In genomic region chr6:64598144-64598561, GRCm38 (mm10) we compare ENCODE assay signal across 13 mouse cellular contexts.
DNase-seq lines count a peak whose midpoint lies in the region; ATAC-seq lines count a peak whose summit lies in the region.
"Had no signal": no experiment of that assay in that cellular context is flagged by ENCODE, and none has a peak within 500 bp of the region (broad histone marks: within the 10 kb centered on the region; RNA-seq: fewer than 3 reads in every experiment).

No protein-coding gene starts in this region.

- H3K4me3 ChIP-seq in hindbrain, embryonic 12.5 days, result no peak overlapping the region
- H3K4me3 ChIP-seq in hindbrain, embryonic 10.5 days, result no peak overlapping the region
- no peak overlapping the region for H3K4me3 ChIP-seq in neural tube, embryonic 14.5 days (ENCODE audit: low read depth, low read length)
- H3K4me3 ChIP-seq: heart, embryonic 10.5 days; intestine, embryonic 15.5 days; limb, embryonic 10.5 days had no signal

- H3K36me3 ChIP-seq in hindbrain, embryonic 12.5 days, result no peaks in the 10 kb centered on the region
- no peaks in the 10 kb centered on the region for H3K36me3 ChIP-seq in hindbrain, embryonic 10.5 days
- H3K36me3 ChIP-seq in neural tube, embryonic 14.5 days (ENCODE audit: control insufficient read depth, insufficient read depth, low read length), result no peaks in the 10 kb centered on the region
- H3K36me3 ChIP-seq: heart, embryonic 10.5 days; intestine, embryonic 15.5 days; limb, embryonic 10.5 days had no signal

- peak; percentile 85 for ATAC-seq in hindbrain, embryonic 12.5 days (ENCODE audit: low FRiP score)
- ATAC-seq in neural tube, embryonic 14.5 days (ENCODE audit: low read depth), result peak; percentile 31; the same call in 1 of the 2 replicates
- ATAC-seq: CD4-positive, CD25-positive, alpha-beta regulatory T cell, adult 4 months; intestine, embryonic 15.5 days had no signal

- no peak overlapping the region for H3K27ac ChIP-seq in hindbrain, embryonic 12.5 days
- no peak overlapping the region for H3K27ac ChIP-seq in hindbrain, embryonic 10.5 days
- H3K27ac ChIP-seq in neural tube, embryonic 14.5 days (ENCODE audit: low read depth, low read length), result no peak overlapping the region
- H3K27ac ChIP-seq: heart, embryonic 10.5 days; intestine, embryonic 15.5 days; limb, embryonic 10.5 days had no signal

- H3K4me2 ChIP-seq in hindbrain, embryonic 12.5 days (replicated peaks), result no peak overlapping the region
- H3K4me2 ChIP-seq in neural tube, embryonic 14.5 days (ENCODE audit: low read depth, low read length), result no peak overlapping the region
- H3K4me2 ChIP-seq: intestine, embryonic 15.5 days had no signal

- H3K9ac ChIP-seq in hindbrain, embryonic 12.5 days, result no peak overlapping the region
- H3K9ac ChIP-seq in neural tube, embryonic 14.5 days (replicated peaks; ENCODE audit: low read depth, low read length), result no peak overlapping the region
- H3K9ac ChIP-seq: intestine, embryonic 15.5 days had no signal

- no peaks in the 10 kb centered on the region for H3K27me3 ChIP-seq in hindbrain, embryonic 12.5 days
- no peaks in the 10 kb centered on the region for H3K27me3 ChIP-seq in hindbrain, embryonic 10.5 days (ENCODE audit: insufficient read depth, poor library complexity, severe bottlenecking)
- H3K27me3 ChIP-seq in neural tube, embryonic 14.5 days (ENCODE audit: control insufficient read depth, insufficient read depth, low read length), result no peaks in the 10 kb centered on the region
- H3K27me3 ChIP-seq: intestine, embryonic 15.5 days had no signal

- H3K4me1 ChIP-seq in hindbrain, embryonic 12.5 days, result peaks cover 7% of the 10 kb centered on the region
- H3K4me1 ChIP-seq in hindbrain, embryonic 10.5 days (replicated peaks), result peaks cover 26% of the 10 kb centered on the region
- H3K4me1 ChIP-seq in neural tube, embryonic 14.5 days (ENCODE audit: control insufficient read depth, insufficient read depth, low read length), result no peaks in the 10 kb centered on the region
- H3K4me1 ChIP-seq: intestine, embryonic 15.5 days; limb, embryonic 10.5 days had no signal

- no peaks in the 10 kb centered on the region for H3K9me3 ChIP-seq in hindbrain, embryonic 12.5 days (replicated peaks)
- no peaks in the 10 kb centered on the region for H3K9me3 ChIP-seq in hindbrain, embryonic 10.5 days
- H3K9me3 ChIP-seq in neural tube, embryonic 14.5 days (ENCODE audit: control insufficient read depth, low read length), result no peaks in the 10 kb centered on the region
- H3K9me3 ChIP-seq: heart, embryonic 10.5 days; intestine, embryonic 15.5 days; limb, embryonic 10.5 days had no signal

- WGBS in hindbrain, embryonic 12.5 days, result 11% methylated on average over 4 of the region's 4 CpGs
- 17% methylated on average over 4 of the region's 4 CpGs for WGBS in hindbrain, embryonic 10.5 days
- 6% methylated on average over 4 of the region's 4 CpGs for WGBS in neural tube, embryonic 14.5 days

- DNase-seq in hindbrain, embryonic 10.5 days (ENCODE audit: low spot score), result no peak
- DNase-seq in retina, postnatal 1 day, result peak; percentile 23
- DNase-seq in retina, embryonic 14.5 days (ENCODE audit: low spot score), result no peak
- DNase-seq in layer of hippocampus, adult 9-11 months, result peak; percentile 78
- no peak for DNase-seq in cerebellum, adult 9-10 months
- DNase-seq in heart, adult 18-20 months, result no peak
- DNase-seq: lung, adult 18-20 months had no signal

Comparison
In these comparisons a context has a peak if more than half of its experiments do, and no peak if none do; other contexts are left out.
1. DNase-seq: peak in retina, postnatal 1 day (single experiment) and layer of hippocampus, adult 9-11 months (single experiment); none in hindbrain, embryonic 10.5 days (single experiment), retina, embryonic 14.5 days (single experiment), cerebellum, adult 9-10 months (single experiment) and heart, adult 18-20 months (0 of 2).